ENCODE assay signal across 25 mouse cellular contexts in the genomic region with DNA sequence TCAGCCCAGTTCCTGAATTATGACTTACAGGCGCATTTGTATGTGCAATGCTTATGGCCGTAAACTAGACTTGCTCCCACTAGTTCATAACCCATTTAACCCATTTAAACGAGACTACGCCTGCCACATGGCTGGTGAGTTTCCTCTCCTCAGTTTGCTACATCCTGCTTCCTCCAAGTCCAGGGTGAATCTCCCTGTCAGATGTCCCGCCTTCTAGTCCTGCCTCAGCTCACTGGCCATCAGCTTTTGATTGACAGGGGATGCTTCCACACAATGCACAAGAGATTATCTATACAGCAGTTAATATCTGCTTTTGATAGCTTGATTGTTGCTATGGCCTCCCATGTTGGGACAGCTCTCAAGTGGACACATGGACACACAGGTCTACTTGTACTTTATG. TPM values are rescaled to one million over a fixed set of nuclear protein-coding genes. Genes with fewer than 3 reads are reported as not detected.
DNase-seq lines count a peak whose midpoint lies in the region; ATAC-seq lines count a peak whose summit lies in the region.
"Had no signal": no experiment of that assay in that cellular context is flagged by ENCODE, and none has a peak within 500 bp of the region (broad histone marks: within the 10 kb centered on the region; RNA-seq: fewer than 3 reads in every experiment).

No protein-coding gene starts in this region.

- DNase-seq in cerebellum, adult 9-11 months, result peak; percentile 18
- DNase-seq in kidney, adult 9 months, result peak; percentile 4
- peak; percentile 44 for DNase-seq in 416B (ENCODE audit: low read depth)
- DNase-seq in naive thymus-derived CD4-positive, alpha-beta T cell, adult 2 months (ENCODE audit: low read depth), result peak; percentile 10
- no peak for DNase-seq in urinary bladder, postnatal 10 days (ENCODE audit: low spot score)
- DNase-seq: adrenal gland, adult 8-10 months; cerebellum, postnatal 10 days; gastrocnemius, postnatal 10 days; kidney, adult 11 months; kidney, postnatal 36 days; left cerebral cortex, postnatal 4 days; lung, postnatal 36 days; right cerebral cortex, postnatal 25 days; thymus, postnatal 14 days had no signal

- WGBS in kidney, embryonic 14.5 days, result 84% methylated on average over 5 of the region's 5 CpGs

- H3K9ac ChIP-seq in kidney, embryonic 14.5 days (ENCODE audit: low read depth, low read length), result no peak overlapping the region
- H3K9ac ChIP-seq: forebrain, embryonic 13.5 days; heart, embryonic 15.5 days; hindbrain, embryonic 12.5 days; neural tube, embryonic 13.5 days; stomach, embryonic 15.5 days had no signal

- peaks cover 6% of the 10 kb centered on the region; the same call in 1 of the 2 replicates for H3K4me1 ChIP-seq in kidney, embryonic 14.5 days (ENCODE audit: control insufficient read depth, insufficient read depth, low read length)

- H3K36me3 ChIP-seq in kidney, embryonic 14.5 days (ENCODE audit: control insufficient read depth, insufficient read depth, low read length), result peaks cover 77% of the 10 kb centered on the region

- no peaks in the 10 kb centered on the region for H3K9me3 ChIP-seq in kidney, embryonic 14.5 days (ENCODE audit: control insufficient read depth, low read length)
- H3K9me3 ChIP-seq: forebrain, embryonic 13.5 days; heart, embryonic 10.5 days; heart, embryonic 15.5 days; hindbrain, embryonic 12.5 days; neural tube, embryonic 13.5 days; stomach, embryonic 15.5 days had no signal

- no peak overlapping the region for H3K4me3 ChIP-seq in kidney, embryonic 14.5 days (ENCODE audit: low read length)
- H3K4me3 ChIP-seq: forebrain, embryonic 13.5 days; heart, embryonic 10.5 days; heart, embryonic 15.5 days; hindbrain, embryonic 12.5 days; myocyte; neural tube, embryonic 13.5 days; stomach, embryonic 15.5 days had no signal

- no peak for ATAC-seq in cerebellum, adult (ENCODE audit: insufficient number of reproducible peaks, low FRiP score, low TSS enrichment)
- ATAC-seq in kidney, embryonic 14.5 days (ENCODE audit: low FRiP score, low TSS enrichment), result no peak
- ATAC-seq: CD4-positive, CD25-positive, alpha-beta regulatory T cell, adult 4 months; forebrain, embryonic 13.5 days had no signal

- no peak overlapping the region for H3K27ac ChIP-seq in kidney, embryonic 14.5 days (ENCODE audit: low read depth, low read length)
- H3K27ac ChIP-seq: forebrain, embryonic 13.5 days; heart, embryonic 10.5 days; heart, embryonic 15.5 days; hindbrain, embryonic 12.5 days; neural tube, embryonic 13.5 days; stomach, embryonic 15.5 days had no signal

- no peaks in the 10 kb centered on the region for H3K27me3 ChIP-seq in kidney, embryonic 14.5 days (ENCODE audit: control insufficient read depth, insufficient read depth, low read length)
- H3K27me3 ChIP-seq: forebrain, embryonic 13.5 days; heart, embryonic 15.5 days; hindbrain, embryonic 12.5 days; neural tube, embryonic 13.5 days; stomach, embryonic 15.5 days had no signal

- H3K4me2 ChIP-seq in kidney, embryonic 14.5 days (replicated peaks; ENCODE audit: low read depth, low read length), result no peak overlapping the region
- H3K4me2 ChIP-seq: forebrain, embryonic 13.5 days; heart, embryonic 15.5 days; hindbrain, embryonic 12.5 days; midbrain, embryonic 11.5 days; neural tube, embryonic 13.5 days; stomach, embryonic 15.5 days had no signal

RNA-seq across cellular contexts. Expression of a gene that starts 3.3 kb away (rescaled TPM):
- 77.3 and 89.5 TPM in 2 replicates for polyA plus RNA-seq in kidney, embryonic 14.5 days (2014; fragmentation: Nextera tagmentation; extraction: Ambion mirVana)

RNA-seq across cellular contexts. Expression of a gene that starts 3.3 kb away (rescaled TPM):
- polyA plus RNA-seq in kidney, embryonic 14.5 days (2014; fragmentation: Nextera tagmentation; extraction: Ambion mirVana), result 839 and 1,033 TPM in 2 replicates

RNA-seq across cellular contexts. Expression of a gene that starts 6.7 kb away (rescaled TPM):
- polyA plus RNA-seq in kidney, embryonic 14.5 days (2014; fragmentation: Nextera tagmentation; extraction: Ambion mirVana), result 38.6 and 44.4 TPM in 2 replicates

RNA-seq across cellular contexts. Expression of a gene that starts 7.9 kb away (rescaled TPM):
- polyA plus RNA-seq in kidney, embryonic 14.5 days (2014; fragmentation: Nextera tagmentation; extraction: Ambion mirVana), result 23.5 and 32.8 TPM in 2 replicates

RNA-seq across cellular contexts. Expression of a gene that starts 13.9 kb away (rescaled TPM):
- 22.1 and 24.6 TPM in 2 replicates for polyA plus RNA-seq in kidney, embryonic 14.5 days (2014; fragmentation: Nextera tagmentation; extraction: Ambion mirVana)
